Mouse (Mus musculus): Measurements from ENCODE around the gene Hist1h4b. TPM values are rescaled to one million over a fixed set of nuclear protein-coding genes. Genes with fewer than 3 reads are reported as not detected.
"Not testable (repeated sequence)": the region's sequence is repeated elsewhere in the genome, so short reads cannot be mapped to it uniquely, and the experiment has no call there.

The Hist1h4b gene
- 3.7 and 5.5 TPM in 2 replicates for polyA plus RNA-seq (2015; fragmentation: Nextera tagmentation; extraction: Ambion mirVana)

DNA sequence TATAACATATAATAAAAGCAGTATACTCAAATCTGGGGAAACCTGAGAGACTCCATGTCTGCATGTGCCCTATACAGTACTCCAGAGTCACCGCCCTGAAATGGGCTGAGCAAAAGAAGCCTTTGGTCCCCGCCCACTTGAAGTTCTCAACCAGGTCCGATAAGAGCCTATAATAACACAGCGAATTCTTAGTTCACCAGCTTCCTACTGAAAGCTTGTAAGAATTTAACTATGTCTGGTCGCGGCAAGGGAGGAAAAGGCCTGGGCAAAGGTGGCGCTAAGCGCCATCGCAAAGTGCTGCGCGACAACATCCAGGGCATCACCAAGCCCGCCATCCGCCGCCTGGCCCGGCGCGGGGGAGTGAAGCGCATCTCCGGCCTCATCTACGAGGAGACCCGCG, at the start of gene Hist1h4b:
Hist1h4b (plus strand) TSS at position 224 of the 400 bp plus-strand sequence.
- WGBS (ENCODE audit: insufficient replicate concordance), result 1% methylated on average over 17 of the region's 22 CpGs
- Histone ChIP-seq H3K36me3 (no peaks in the 10 kb centered on the region), H3K27me3 (no peaks in the 10 kb centered on the region), H3K4me3 (replicated peaks) (peak within 1 kb of the TSS; percentile 52), H3K9ac (peak within 1 kb of the TSS; percentile 78), H3K9me3 (replicated peaks) (no peaks in the 10 kb centered on the region), H3K4me2 (peak within 1 kb of the TSS; percentile 72), H3K27ac (peak within 1 kb of the TSS; percentile 98), H3K4me1 (replicated peaks) (peaks cover 64% of the 10 kb centered on the region)
- DNase-seq, result peak; percentile 92
- ATAC-seq (ENCODE audit: low read depth), result peak; percentile 69

DNA sequence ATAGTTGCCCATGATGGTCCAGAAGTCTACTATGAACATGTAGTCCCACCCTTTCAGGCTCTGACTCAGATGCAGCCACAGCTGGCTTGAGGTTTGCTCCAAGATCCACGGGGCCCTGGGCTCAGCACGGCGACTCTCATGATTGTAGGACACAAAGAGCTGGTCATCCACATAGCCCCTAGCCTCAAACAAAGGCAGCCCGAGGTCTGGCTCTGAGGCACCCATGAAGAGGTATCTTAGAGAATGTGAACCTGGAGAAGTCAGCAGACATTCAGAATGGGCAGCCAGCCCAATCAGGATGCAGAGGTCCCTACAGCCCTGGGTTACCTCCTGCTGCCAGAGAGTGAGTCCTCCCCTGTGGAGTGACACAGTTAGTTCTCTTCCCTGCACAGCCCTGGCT, 48.8 kb upstream of the Hist1h4b start:
- DNase-seq (no peak), ATAC-seq (ENCODE audit: low read depth) (no peak)
- H3K4me3 ChIP-seq (replicated peaks), result no peak overlapping the region
- no peaks in the 10 kb centered on the region for H3K9me3 ChIP-seq (replicated peaks)
- 72% methylated on average over 4 of the region's 4 CpGs for WGBS (ENCODE audit: insufficient replicate concordance)
- H3K36me3 ChIP-seq, result no peaks in the 10 kb centered on the region
- H3K4me2 ChIP-seq, result no peak overlapping the region
- no peak overlapping the region for H3K9ac ChIP-seq
- peaks cover 26% of the 10 kb centered on the region for H3K4me1 ChIP-seq (replicated peaks)
- H3K27ac ChIP-seq, result no peak overlapping the region
- peaks cover 25% of the 10 kb centered on the region for H3K27me3 ChIP-seq

DNA sequence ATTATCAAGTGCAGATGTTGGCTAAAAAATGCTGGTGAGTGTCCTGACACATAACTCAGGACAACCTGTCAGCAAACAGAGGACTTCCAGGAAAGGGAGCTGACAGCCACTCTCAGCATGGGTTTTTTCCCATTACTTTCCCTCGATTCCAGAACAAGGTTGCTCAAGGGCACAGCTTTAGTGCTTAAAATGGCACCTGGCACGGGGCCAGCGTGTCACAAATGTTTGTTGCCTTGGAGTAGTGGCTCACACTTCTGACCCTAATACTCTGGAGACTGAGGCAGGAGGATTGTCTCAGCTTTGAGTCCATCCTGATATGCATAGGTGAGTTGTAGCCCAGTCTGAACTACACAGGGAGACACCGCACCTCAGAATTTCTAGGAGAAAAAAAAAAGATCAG, 48.2 kb upstream of the Hist1h4b start:
- WGBS (ENCODE audit: insufficient replicate concordance), result 63% methylated on average over 4 of the region's 4 CpGs
- Histone ChIP-seq H3K9me3 (replicated peaks) (no peaks in the 10 kb centered on the region), H3K9ac (no peak overlapping the region), H3K36me3 (no peaks in the 10 kb centered on the region), H3K4me2 (no peak overlapping the region), H3K27ac (no peak overlapping the region), H3K27me3 (peaks cover 25% of the 10 kb centered on the region), H3K4me3 (replicated peaks) (no peak overlapping the region), H3K4me1 (replicated peaks) (peaks cover 24% of the 10 kb centered on the region)
- DNase-seq (no peak), ATAC-seq (ENCODE audit: low read depth) (no peak)

DNA sequence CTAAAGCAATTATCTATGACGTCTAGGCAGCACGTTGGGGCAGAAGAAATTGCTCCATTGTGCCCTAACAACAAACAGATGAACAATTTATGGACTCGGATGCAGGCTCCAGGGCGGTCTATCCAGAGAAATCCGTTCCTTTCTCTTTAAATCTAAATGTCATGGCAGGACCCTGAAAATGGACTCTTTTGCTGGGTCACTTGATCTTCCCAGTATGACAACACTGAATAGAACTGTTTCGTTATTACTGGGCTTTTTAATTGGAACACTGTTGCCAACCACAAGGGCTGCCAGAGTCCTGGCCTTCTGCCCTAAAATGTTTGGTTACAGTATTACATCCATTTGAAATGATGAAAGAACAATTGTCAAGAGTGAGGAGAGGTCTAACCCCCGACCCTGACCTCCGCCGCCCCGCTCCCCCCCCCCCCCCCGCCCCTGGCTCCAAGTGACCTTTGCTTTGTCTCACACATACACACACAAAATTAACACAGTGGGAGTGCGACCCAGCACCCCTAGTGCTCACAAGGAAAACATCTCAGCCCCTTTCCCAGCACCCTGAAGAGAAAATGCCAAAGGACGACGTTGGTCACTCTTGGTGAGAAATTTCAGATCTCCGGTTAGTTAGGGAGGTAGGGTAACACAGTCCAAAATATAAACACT, 47.0 kb upstream of the Hist1h4b start:
- no peak for DNase-seq
- Histone ChIP-seq H3K36me3 (no peaks in the 10 kb centered on the region), H3K27me3 (peaks cover 25% of the 10 kb centered on the region), H3K4me2 (peak overlapping the region; percentile 72), H3K4me3 (replicated peaks) (peak overlapping the region; percentile 60), H3K9me3 (replicated peaks) (no peaks in the 10 kb centered on the region), H3K27ac (peak overlapping the region; percentile 63), H3K4me1 (replicated peaks) (peaks cover 24% of the 10 kb centered on the region), H3K9ac (peak overlapping the region; percentile 69)
- WGBS (ENCODE audit: insufficient replicate concordance), result 35% methylated on average over 15 of the region's 15 CpGs
- no peak for ATAC-seq (ENCODE audit: low read depth)

DNA sequence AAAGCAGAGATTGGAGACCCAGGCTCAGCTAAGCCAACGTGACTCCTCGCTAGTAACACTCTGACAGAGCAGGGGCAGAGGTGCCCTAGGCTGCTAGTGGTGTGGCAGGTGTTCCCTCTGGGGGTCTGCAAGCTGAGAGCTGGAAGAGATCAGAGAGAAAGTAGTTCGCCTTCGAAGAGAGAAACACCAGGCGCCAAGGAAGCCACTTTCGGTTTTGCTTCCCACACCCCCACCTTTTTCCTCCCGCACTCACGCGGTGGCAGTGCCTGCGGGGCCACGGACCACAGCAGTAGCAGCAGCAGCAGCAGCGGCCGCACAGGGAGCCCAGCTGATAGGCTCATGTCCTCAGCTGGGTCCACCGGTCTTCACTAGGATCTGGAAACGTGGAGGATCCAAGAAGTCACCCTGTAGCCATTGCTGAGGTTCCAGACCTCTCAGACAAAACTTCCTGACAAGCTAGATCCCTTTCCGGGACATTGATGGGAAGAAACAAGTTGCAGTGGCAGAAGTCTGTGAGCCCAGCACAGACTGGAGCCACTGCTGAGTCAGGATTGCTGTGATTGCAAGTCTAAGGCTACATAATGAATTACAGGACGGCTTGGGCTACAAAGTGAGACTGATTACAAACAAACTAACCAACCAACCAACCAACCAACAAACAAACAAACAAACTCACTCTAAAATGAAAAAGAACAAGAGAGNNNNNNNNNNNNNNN, 46.3 kb upstream of the Hist1h4b start, which contains the start of gene Hfe:
Hfe (minus strand) TSS at position 481 of the 716 bp plus-strand sequence.
- Histone ChIP-seq H3K4me3 (replicated peaks) (peak within 1 kb of the TSS; percentile 60), H3K27ac (peak within 1 kb of the TSS; percentile 63), H3K4me1 (replicated peaks) (peaks cover 24% of the 10 kb centered on the region), H3K9ac (peak within 1 kb of the TSS; percentile 69), H3K36me3 (no peaks in the 10 kb centered on the region), H3K4me2 (peak within 1 kb of the TSS; percentile 72), H3K27me3 (peaks cover 25% of the 10 kb centered on the region), H3K9me3 (replicated peaks) (no peaks in the 10 kb centered on the region)
- 0 out of 2 replicates have a peak, but pooled peaks have one; percentile 39 for ATAC-seq (ENCODE audit: low read depth)
- WGBS (ENCODE audit: insufficient replicate concordance), result 2% methylated on average over 17 of the region's 17 CpGs
- DNase-seq, result no peak

DNA sequence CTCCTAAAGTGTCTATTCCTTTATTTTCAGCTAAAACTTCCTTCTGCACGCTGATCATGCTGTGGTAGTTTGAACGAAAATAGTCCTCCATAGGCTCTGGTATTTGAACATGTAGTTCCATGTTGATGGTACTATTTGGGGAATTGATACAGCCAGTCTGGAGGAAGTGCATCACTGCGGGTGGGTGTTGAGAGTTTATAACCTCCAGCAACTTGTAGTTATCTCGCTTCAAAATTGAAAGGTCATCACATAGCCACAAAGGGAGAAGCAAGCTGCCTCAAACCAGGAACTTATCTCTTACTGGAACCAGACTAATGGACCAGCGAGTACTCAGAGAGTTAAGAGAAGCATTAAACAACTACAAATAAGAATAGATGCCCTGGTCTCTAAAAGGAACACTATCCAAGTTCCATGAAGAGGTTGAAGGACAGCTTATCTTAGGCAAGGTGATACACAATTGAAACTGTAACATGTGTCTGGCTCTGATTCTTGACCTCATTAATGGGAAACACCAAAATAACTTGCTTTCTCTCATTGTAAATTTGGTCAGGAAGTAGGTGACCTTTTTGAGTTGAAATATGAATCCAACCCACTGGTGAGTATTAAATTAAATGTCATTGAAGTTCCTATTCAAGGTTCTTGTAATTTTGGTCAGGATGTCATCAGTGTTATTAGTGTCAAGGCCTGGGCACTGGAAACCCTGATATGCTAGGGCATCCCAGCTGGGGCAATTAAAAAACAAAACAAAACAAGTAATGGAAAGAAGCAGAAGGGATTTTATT, 40.4 kb upstream of the Hist1h4b start:
- H3K27ac ChIP-seq, result no peak overlapping the region
- WGBS (ENCODE audit: insufficient replicate concordance), result 27% methylated on average over 5 of the region's 5 CpGs
- H3K4me1 ChIP-seq (replicated peaks), result 0 out of 2 replicates have a peak, but pooled peaks cover 4% of the 10 kb centered on the region
- H3K9me3 ChIP-seq (replicated peaks), result no peaks in the 10 kb centered on the region
- no peak for DNase-seq
- ATAC-seq (ENCODE audit: low read depth), result no peak
- no peaks in the 10 kb centered on the region for H3K36me3 ChIP-seq
- peaks cover 3% of the 10 kb centered on the region; the same call in 1 of the 2 replicates for H3K27me3 ChIP-seq
- no peak overlapping the region for H3K9ac ChIP-seq
- no peak overlapping the region for H3K4me3 ChIP-seq (replicated peaks)
- H3K4me2 ChIP-seq, result no peak overlapping the region

DNA sequence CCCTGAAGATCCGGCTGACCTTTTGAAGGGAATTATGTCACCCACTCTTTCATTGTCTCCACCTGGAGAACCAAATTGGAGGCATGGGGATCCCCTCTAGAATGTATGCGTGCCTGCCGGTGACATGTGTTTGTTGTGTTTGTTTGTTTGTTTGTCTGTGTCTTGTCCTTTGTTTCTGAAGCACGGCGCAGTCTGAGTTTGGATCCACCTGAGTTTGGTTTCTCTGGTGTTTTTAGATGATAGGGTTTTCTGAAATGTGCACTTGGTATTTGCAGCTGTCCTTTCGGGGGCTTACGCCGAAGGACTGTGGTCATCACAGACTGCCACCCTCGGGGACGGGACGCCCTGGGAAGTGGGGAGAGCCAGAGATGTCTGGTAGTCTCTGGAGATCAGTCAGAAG, 39.6 kb upstream of the Hist1h4b start:
- H3K4me1 ChIP-seq (replicated peaks), result 0 out of 2 replicates have a peak, but pooled peaks cover 4% of the 10 kb centered on the region
- H3K27me3 ChIP-seq, result no peaks in the 10 kb centered on the region
- H3K9me3 ChIP-seq (replicated peaks), result no peaks in the 10 kb centered on the region
- 49% methylated on average over 11 of the region's 11 CpGs for WGBS (ENCODE audit: insufficient replicate concordance)
- no peak overlapping the region for H3K4me2 ChIP-seq
- no peak for DNase-seq
- peak overlapping the region; percentile 5; the same call in 1 of the 2 replicates for H3K27ac ChIP-seq
- H3K9ac ChIP-seq, result no peak overlapping the region
- H3K36me3 ChIP-seq, result no peaks in the 10 kb centered on the region
- H3K4me3 ChIP-seq (replicated peaks), result no peak overlapping the region
- no peak for ATAC-seq (ENCODE audit: low read depth)

DNA sequence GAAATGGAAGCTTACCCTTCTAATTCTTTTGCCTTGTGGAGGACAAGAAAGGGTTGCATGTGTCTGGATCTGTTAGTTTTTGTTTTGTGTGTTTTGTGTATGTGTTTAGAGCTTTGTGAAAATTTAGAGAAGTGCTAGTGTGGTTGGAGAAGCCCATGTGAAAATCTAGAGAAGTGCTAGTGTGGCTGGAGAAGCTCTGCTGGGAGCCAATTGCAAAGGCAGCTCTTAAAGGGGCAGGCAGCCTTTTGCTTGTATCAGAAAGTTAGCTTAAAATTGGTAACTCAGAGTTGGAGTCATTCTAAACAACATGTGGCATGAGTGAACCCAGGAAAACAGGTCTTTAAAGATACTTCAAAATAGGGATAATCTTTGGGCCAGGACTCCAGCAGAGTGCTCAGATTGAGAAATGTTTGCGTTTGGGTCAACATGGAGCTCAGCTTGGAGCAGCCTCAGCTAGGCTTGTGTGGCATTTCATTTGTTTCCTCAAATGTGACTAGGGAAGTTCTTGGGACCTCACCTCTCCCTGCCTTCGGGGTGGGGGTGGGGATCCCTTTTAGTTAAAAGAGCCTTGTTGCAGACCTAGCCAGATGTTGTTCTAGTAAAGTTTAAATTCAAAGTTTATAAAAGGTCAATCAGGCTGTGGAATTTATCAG, 39.1 kb upstream of the Hist1h4b start:
- WGBS (ENCODE audit: insufficient replicate concordance), result 12% methylated on average over 2 of the region's 2 CpGs
- not testable (repeated sequence) for H3K9ac ChIP-seq; H3K4me3 ChIP-seq (replicated peaks); DNase-seq; H3K4me1 ChIP-seq (replicated peaks); ATAC-seq (ENCODE audit: low read depth); H3K27me3 ChIP-seq; H3K36me3 ChIP-seq; H3K9me3 ChIP-seq (replicated peaks); H3K4me2 ChIP-seq
- H3K27ac ChIP-seq, result peak overlapping the region; percentile 5; the same call in 1 of the 2 replicates

DNA sequence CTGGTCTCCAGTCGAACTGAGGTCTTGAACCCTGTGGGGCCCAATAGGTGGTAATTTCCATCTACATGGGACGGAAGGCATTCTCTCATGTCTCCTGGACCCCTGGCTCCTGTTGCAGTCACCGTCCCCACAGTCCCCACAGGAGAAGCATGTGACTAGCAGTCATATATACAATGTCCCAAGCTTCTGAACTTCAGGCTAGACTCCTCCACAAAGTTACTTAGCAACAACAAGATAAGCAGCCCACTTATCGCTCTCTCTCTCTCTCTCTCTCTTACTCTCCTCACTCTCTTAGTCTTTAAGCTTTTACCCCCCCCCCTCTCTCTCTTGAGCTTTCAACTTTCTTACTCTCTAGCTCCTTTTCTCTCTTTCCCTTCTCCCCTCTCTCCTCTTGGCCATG, 32.6 kb upstream of the Hist1h4b start:
- no peak overlapping the region for H3K4me3 ChIP-seq (replicated peaks)
- no peak for DNase-seq
- H3K27ac ChIP-seq, result no peak overlapping the region
- peak; percentile 66 for ATAC-seq (ENCODE audit: low read depth)
- peaks cover 46% of the 10 kb centered on the region for H3K4me1 ChIP-seq (replicated peaks)
- 49% methylated on average over 4 of the region's 4 CpGs for WGBS (ENCODE audit: insufficient replicate concordance)
- H3K4me2 ChIP-seq, result no peak overlapping the region
- H3K27me3 ChIP-seq, result no peaks in the 10 kb centered on the region
- peak overlapping the region; percentile 17; the same call in 1 of the 2 replicates for H3K9ac ChIP-seq
- H3K36me3 ChIP-seq, result no peaks in the 10 kb centered on the region
- H3K9me3 ChIP-seq (replicated peaks), result no peaks in the 10 kb centered on the region

DNA sequence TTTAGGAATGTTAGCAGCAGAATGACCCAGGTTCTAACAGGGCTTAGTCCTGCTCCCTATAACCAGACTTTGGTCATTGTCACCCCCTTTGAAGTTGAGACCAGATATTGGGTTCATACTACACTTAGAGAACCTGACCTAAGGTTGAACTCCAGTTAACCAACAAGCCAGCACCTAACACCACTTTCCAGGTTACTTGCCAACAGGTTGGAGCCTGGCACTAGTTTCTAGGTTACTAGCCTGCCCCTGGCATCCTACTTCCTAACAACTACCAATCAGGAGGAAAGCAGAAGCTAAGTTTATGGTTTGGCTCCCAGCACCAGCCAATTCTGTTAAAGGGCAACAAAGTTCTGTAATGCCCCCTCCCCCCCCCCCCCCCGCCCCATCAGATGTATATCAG, 31.6 kb upstream of the Hist1h4b start:
- Histone ChIP-seq H3K27ac (no peak overlapping the region), H3K9me3 (replicated peaks) (no peaks in the 10 kb centered on the region), H3K36me3 (no peaks in the 10 kb centered on the region), H3K4me2 (no peak overlapping the region), H3K27me3 (no peaks in the 10 kb centered on the region), H3K4me3 (replicated peaks) (no peak overlapping the region), H3K9ac (no peak overlapping the region), H3K4me1 (replicated peaks) (peaks cover 54% of the 10 kb centered on the region)
- ATAC-seq (ENCODE audit: low read depth) (no peak), DNase-seq (no peak)
- WGBS (ENCODE audit: insufficient replicate concordance), result 14% methylated on average over 1 of the region's 1 CpGs

Data from liver, embryonic 13.5 days (tissue).